In genomic region chr6:140300470-140301145, GRCm38 (mm10) we compare ENCODE assay signal across 9 mouse cellular contexts.
DNase-seq lines count a peak whose midpoint lies in the region; ATAC-seq lines count a peak whose summit lies in the region.
"Had no signal": no experiment of that assay in that cellular context is flagged by ENCODE, and none has a peak within 500 bp of the region (broad histone marks: within the 10 kb centered on the region; RNA-seq: fewer than 3 reads in every experiment).

No protein-coding gene starts in this region.

- H3K4me3 ChIP-seq in hindbrain, embryonic 15.5 days: no peak overlapping the region
- H3K4me3 ChIP-seq in liver, embryonic 13.5 days (replicated peaks): no peak overlapping the region
- H3K4me3 ChIP-seq: embryonic facial prominence, embryonic 15.5 days; limb, embryonic 12.5 days had no signal

- H3K27ac ChIP-seq in hindbrain, embryonic 15.5 days (replicated peaks): peak overlapping the region; percentile 8; the same call in 1 of the 2 replicates
- H3K27ac ChIP-seq in liver, embryonic 13.5 days: 0 out of 2 replicates have a peak overlapping the region, but pooled peaks have one; percentile 34
- H3K27ac ChIP-seq: embryonic facial prominence, embryonic 15.5 days; limb, embryonic 12.5 days had no signal

- ATAC-seq in hindbrain, embryonic 15.5 days (ENCODE audit: low FRiP score, low read depth): peak; percentile 74; the same call in 1 of the 2 replicates
- ATAC-seq in liver, embryonic 13.5 days (ENCODE audit: low read depth): peak; percentile 77

- DNase-seq in right cerebral cortex, postnatal 4 days: peak; percentile 46
- DNase-seq in right cerebral cortex, adult 2 months (ENCODE audit: low spot score in 2 of 2): no peak
- DNase-seq in gastrocnemius, adult 8-10 months (ENCODE audit: low spot score in 2 of 2): peak; percentile 39 to 43
- DNase-seq in liver, embryonic 13.5 days: no peak
- peak; percentile 65 for DNase-seq in skeletal muscle tissue, adult 2 months (ENCODE audit: low read depth, low spot score)
- no peak for DNase-seq in frontal cortex, postnatal 36 days (ENCODE audit: low spot score in 2 of 2)

- no peak overlapping the region for H3K4me2 ChIP-seq in hindbrain, embryonic 15.5 days
- no peak overlapping the region for H3K4me2 ChIP-seq in liver, embryonic 13.5 days
- H3K4me2 ChIP-seq: embryonic facial prominence, embryonic 15.5 days; limb, embryonic 12.5 days had no signal

- no peaks in the 10 kb centered on the region for H3K9me3 ChIP-seq in hindbrain, embryonic 15.5 days
- H3K9me3 ChIP-seq in liver, embryonic 13.5 days (replicated peaks): peaks cover 7% of the 10 kb centered on the region; the same call in 1 of the 2 replicates
- H3K9me3 ChIP-seq: embryonic facial prominence, embryonic 15.5 days; limb, embryonic 12.5 days had no signal

- WGBS in hindbrain, embryonic 15.5 days: 38% methylated on average over 7 of the region's 7 CpGs
- 64% methylated on average over 7 of the region's 7 CpGs for WGBS in liver, embryonic 13.5 days (ENCODE audit: insufficient replicate concordance)

- H3K27me3 ChIP-seq in hindbrain, embryonic 15.5 days: no peaks in the 10 kb centered on the region
- H3K27me3 ChIP-seq in liver, embryonic 13.5 days: no peaks in the 10 kb centered on the region
- H3K27me3 ChIP-seq: embryonic facial prominence, embryonic 15.5 days; limb, embryonic 12.5 days had no signal

- no peaks in the 10 kb centered on the region for H3K36me3 ChIP-seq in hindbrain, embryonic 15.5 days
- H3K36me3 ChIP-seq in liver, embryonic 13.5 days: no peaks in the 10 kb centered on the region
- H3K36me3 ChIP-seq: embryonic facial prominence, embryonic 15.5 days; limb, embryonic 12.5 days had no signal

- H3K9ac ChIP-seq in hindbrain, embryonic 15.5 days: no peak overlapping the region
- no peak overlapping the region for H3K9ac ChIP-seq in liver, embryonic 13.5 days
- H3K9ac ChIP-seq: embryonic facial prominence, embryonic 15.5 days; limb, embryonic 12.5 days had no signal

- H3K4me1 ChIP-seq in hindbrain, embryonic 15.5 days (replicated peaks): peaks cover 7% of the 10 kb centered on the region; the same call in 1 of the 2 replicates
- 0 out of 2 replicates have a peak, but pooled peaks cover 5% of the 10 kb centered on the region for H3K4me1 ChIP-seq in liver, embryonic 13.5 days (replicated peaks)
- H3K4me1 ChIP-seq: embryonic facial prominence, embryonic 15.5 days had no signal

Comparison
In these comparisons a context has a peak if more than half of its experiments do, and no peak if none do; other contexts are left out.
1. DNase-seq: peak in right cerebral cortex, postnatal 4 days (single experiment), gastrocnemius, adult 8-10 months (2 of 2) and skeletal muscle tissue, adult 2 months (single experiment); none in right cerebral cortex, adult 2 months (0 of 2), liver, embryonic 13.5 days (single experiment) and frontal cortex, postnatal 36 days (0 of 2).